Comparison of ENCODE assay signal across 11 mouse cellular contexts in the genomic region with DNA sequence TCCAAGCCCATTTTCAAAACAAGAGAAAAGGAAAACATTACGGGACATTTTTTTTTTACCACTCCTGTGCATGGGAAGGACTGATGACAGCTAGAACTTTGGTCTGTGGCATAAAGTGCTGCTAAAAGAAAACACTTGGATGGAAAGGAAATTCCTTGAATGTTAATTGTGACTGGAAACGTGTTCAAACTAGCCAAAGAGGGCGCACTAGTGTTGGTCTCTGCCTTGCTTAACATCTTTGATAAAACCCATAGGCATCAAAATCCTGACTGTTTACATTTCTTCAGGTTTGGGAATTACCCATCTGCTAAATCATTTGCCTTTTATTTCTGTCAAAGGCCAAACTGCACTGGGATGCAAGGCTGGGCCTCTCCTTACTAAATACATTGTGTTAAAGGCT. TPM values are rescaled to one million over a fixed set of nuclear protein-coding genes. Genes with fewer than 3 reads are reported as not detected.
A peak's percentile ranks its signal among the peaks of the same experiment; 100 is the strongest.
DNase-seq lines count a peak whose midpoint lies in the region; ATAC-seq and TF ChIP-seq lines count a peak whose summit lies in the region.
"Had no signal": no experiment of that assay in that cellular context is flagged by ENCODE, and none has a peak within 500 bp of the region (broad histone marks: within the 10 kb centered on the region; RNA-seq: fewer than 3 reads in every experiment).

No protein-coding gene starts in this region.

- no peak for TF ChIP-seq POLR2A in limb, embryonic 14.5 days (IDR thresholded peaks at IDR 0.05; ENCODE audit: borderline replicate concordance, extremely low read depth, insufficient read depth, insufficient read length)
- no peak for TF ChIP-seq POLR2A in thymus, adult 2 months (IDR thresholded peaks at IDR 0.05; ENCODE audit: control insufficient read depth, extremely low read depth, insufficient read depth, low read length, poor library complexity)

- no peak overlapping the region for H3K27ac ChIP-seq in hindbrain, embryonic 11.5 days (ENCODE audit: low read depth, low read length)
- H3K27ac ChIP-seq in hindbrain, embryonic 10.5 days = no peak overlapping the region
- H3K27ac ChIP-seq in forebrain, embryonic 14.5 days (ENCODE audit: low read depth, low read length) = no peak overlapping the region
- H3K27ac ChIP-seq in limb, embryonic 14.5 days (replicated peaks; ENCODE audit: low read depth, low read length) = no peak overlapping the region
- H3K27ac ChIP-seq in thymus, adult 2 months (ENCODE audit: control insufficient read depth, insufficient read depth, low read length) = no peak overlapping the region

- TF ChIP-seq CTCF in thymus, adult 2 months (IDR thresholded peaks at IDR 0.05; ENCODE audit: borderline replicate concordance, control insufficient read depth, extremely low read depth, insufficient read depth, low read length, poor library complexity) = no peak

- H3K4me1 ChIP-seq in hindbrain, embryonic 11.5 days (replicated peaks; ENCODE audit: control insufficient read depth, insufficient read depth, low read length) = peaks cover 16% of the 10 kb centered on the region
- peaks cover 35% of the 10 kb centered on the region for H3K4me1 ChIP-seq in hindbrain, embryonic 10.5 days (replicated peaks)
- H3K4me1 ChIP-seq in forebrain, embryonic 14.5 days (ENCODE audit: control insufficient read depth, insufficient read depth, low read length) = peaks cover 13% of the 10 kb centered on the region; the same call in 1 of the 2 replicates
- peaks cover 13% of the 10 kb centered on the region; the same call in 1 of the 2 replicates for H3K4me1 ChIP-seq in limb, embryonic 14.5 days (ENCODE audit: control insufficient read depth, insufficient read depth, low read length)
- H3K4me1 ChIP-seq in thymus, adult 2 months (replicated peaks; ENCODE audit: control insufficient read depth, insufficient read depth, low read length) = no peaks in the 10 kb centered on the region

- no peak for ATAC-seq in hindbrain, embryonic 11.5 days (ENCODE audit: low FRiP score)
- ATAC-seq in forebrain, embryonic 14.5 days = no peak
- no peak for ATAC-seq in limb, embryonic 14.5 days (ENCODE audit: low FRiP score, low read depth)
- ATAC-seq: liver, postnatal 0 days had no signal

- peaks cover 37% of the 10 kb centered on the region for H3K27me3 ChIP-seq in hindbrain, embryonic 11.5 days (ENCODE audit: control insufficient read depth, insufficient read depth, low read length)
- H3K27me3 ChIP-seq in hindbrain, embryonic 10.5 days (ENCODE audit: insufficient read depth, poor library complexity, severe bottlenecking) = peaks cover 59% of the 10 kb centered on the region
- peaks cover 45% of the 10 kb centered on the region for H3K27me3 ChIP-seq in forebrain, embryonic 14.5 days (replicated peaks; ENCODE audit: control insufficient read depth, insufficient read depth, low read length)
- peaks cover 33% of the 10 kb centered on the region for H3K27me3 ChIP-seq in limb, embryonic 14.5 days (ENCODE audit: control insufficient read depth, insufficient read depth, low read length)
- H3K27me3 ChIP-seq in thymus, adult 2 months (ENCODE audit: control insufficient read depth, insufficient read depth, low read length) = peaks cover 11% of the 10 kb centered on the region; the same call in 1 of the 2 replicates

- WGBS in hindbrain, embryonic 11.5 days = 37% methylated on average over 3 of the region's 3 CpGs
- WGBS in hindbrain, embryonic 10.5 days = 42% methylated on average over 3 of the region's 3 CpGs
- WGBS in forebrain, embryonic 14.5 days = 40% methylated on average over 3 of the region's 3 CpGs
- WGBS in limb, embryonic 14.5 days = 37% methylated on average over 3 of the region's 3 CpGs
- WGBS in thymus, adult 2 months = 34% methylated on average over 3 of the region's 3 CpGs

- H3K36me3 ChIP-seq in hindbrain, embryonic 11.5 days (ENCODE audit: control insufficient read depth, insufficient read depth, low read length) = no peaks in the 10 kb centered on the region
- H3K36me3 ChIP-seq in hindbrain, embryonic 10.5 days = no peaks in the 10 kb centered on the region
- H3K36me3 ChIP-seq in forebrain, embryonic 14.5 days (ENCODE audit: control insufficient read depth, insufficient read depth, low read length) = no peaks in the 10 kb centered on the region
- no peaks in the 10 kb centered on the region for H3K36me3 ChIP-seq in limb, embryonic 14.5 days (ENCODE audit: control insufficient read depth, insufficient read depth, low read length)
- no peaks in the 10 kb centered on the region for H3K36me3 ChIP-seq in thymus, adult 2 months (ENCODE audit: control insufficient read depth, insufficient read depth, low read length)

- peak; percentile 15 for DNase-seq in hindbrain, embryonic 11.5 days (ENCODE audit: low spot score)
- no peak for DNase-seq in hindbrain, embryonic 10.5 days (ENCODE audit: low spot score)
- DNase-seq in embryo, embryonic 11 days = peak; percentile 17
- DNase-seq in forebrain, embryonic 14.5 days (ENCODE audit: low spot score) = peak; percentile 40
- DNase-seq in limb, embryonic 14.5 days (ENCODE audit: low spot score) = peak; percentile 48
- no peak for DNase-seq in thymus, postnatal 0 days (ENCODE audit: low spot score)
- DNase-seq in frontal cortex, postnatal 10 days (ENCODE audit: low spot score in 2 of 2) = no peak
- no peak for DNase-seq in thymus, adult 2 months
- DNase-seq: layer of hippocampus, adult 9-11 months; liver, postnatal 0 days; spleen, adult 18-20 months had no signal

- H3K9ac ChIP-seq in hindbrain, embryonic 11.5 days (ENCODE audit: low read depth, low read length) = no peak overlapping the region
- no peak overlapping the region for H3K9ac ChIP-seq in forebrain, embryonic 14.5 days (ENCODE audit: low read length)
- no peak overlapping the region for H3K9ac ChIP-seq in limb, embryonic 14.5 days (ENCODE audit: low read depth, low read length, severe bottlenecking)
- H3K9ac ChIP-seq: liver, postnatal 0 days had no signal

- no peak overlapping the region for H3K4me2 ChIP-seq in hindbrain, embryonic 11.5 days (replicated peaks; ENCODE audit: low read depth, low read length)
- peak overlapping the region; percentile 84 for H3K4me2 ChIP-seq in forebrain, embryonic 14.5 days (ENCODE audit: low read length)
- H3K4me2 ChIP-seq in limb, embryonic 14.5 days (replicated peaks; ENCODE audit: low read depth, low read length, severe bottlenecking) = peak overlapping the region; percentile 91; the same call in 1 of the 2 replicates

- no peaks in the 10 kb centered on the region for H3K9me3 ChIP-seq in hindbrain, embryonic 11.5 days (ENCODE audit: control insufficient read depth, low read length)
- H3K9me3 ChIP-seq in hindbrain, embryonic 10.5 days = no peaks in the 10 kb centered on the region
- no peaks in the 10 kb centered on the region for H3K9me3 ChIP-seq in forebrain, embryonic 14.5 days (replicated peaks; ENCODE audit: control insufficient read depth, low read length)
- H3K9me3 ChIP-seq in limb, embryonic 14.5 days (ENCODE audit: control insufficient read depth, low read length) = no peaks in the 10 kb centered on the region

- no peak overlapping the region for H3K4me3 ChIP-seq in hindbrain, embryonic 11.5 days (ENCODE audit: low read depth, low read length)
- no peak overlapping the region for H3K4me3 ChIP-seq in hindbrain, embryonic 10.5 days
- H3K4me3 ChIP-seq in forebrain, embryonic 14.5 days (ENCODE audit: low read depth, low read length) = no peak overlapping the region
- 0 out of 2 replicates have a peak overlapping the region, but pooled peaks have one; percentile 51 for H3K4me3 ChIP-seq in limb, embryonic 14.5 days (replicated peaks; ENCODE audit: low read length)
- H3K4me3 ChIP-seq in thymus, adult 2 months (ENCODE audit: control insufficient read depth, insufficient read depth, low read length) = no peak overlapping the region

RNA-seq across cellular contexts. Expression of a gene that starts 2.2 kb away (rescaled TPM):
- 0.71 and 0.96 TPM in 2 replicates for polyA plus RNA-seq in hindbrain, embryonic 11.5 days (2014; fragmentation: Nextera tagmentation; extraction: Ambion mirVana)
- 0.51 and 0.92 TPM in 2 replicates for polyA plus RNA-seq in hindbrain, embryonic 10.5 days (2016; fragmentation: Nextera tagmentation; extraction: Ambion mirVana)
- polyA plus RNA-seq in forebrain, embryonic 14.5 days (2014; fragmentation: Nextera tagmentation; extraction: Ambion mirVana) = 1.4 and 1.5 TPM in 2 replicates
- polyA plus RNA-seq in limb, embryonic 14.5 days (2012; rRNA removed) = 1.5 and 2.1 TPM in 2 replicates
- 4.5 and 5.1 TPM in 2 replicates for polyA plus RNA-seq in limb, embryonic 14.5 days (2014; fragmentation: Nextera tagmentation; extraction: Ambion mirVana)
- polyA plus RNA-seq in thymus, postnatal 0 days (2015; fragmentation: Nextera tagmentation; extraction: Ambion mirVana) = 0.92 and 1.0 TPM in 2 replicates
- polyA plus RNA-seq in thymus, adult 2 months (2012; rRNA removed) = 0.92 and 0.99 TPM in 2 replicates

Comparison
In these comparisons a context has a peak if more than half of its experiments do, and no peak if none do; other contexts are left out.
1. DNase-seq: peak in hindbrain, embryonic 11.5 days (single experiment), embryo, embryonic 11 days (single experiment), forebrain, embryonic 14.5 days (single experiment) and limb, embryonic 14.5 days (single experiment); none in hindbrain, embryonic 10.5 days (single experiment), thymus, postnatal 0 days (single experiment), frontal cortex, postnatal 10 days (0 of 2) and thymus, adult 2 months (single experiment).